Mouse (Mus musculus) lung, postnatal 25 days (tissue): Measurements from ENCODE around the gene Gm14406.
"Not testable (repeated sequence)": the region's sequence is repeated elsewhere in the genome, so short reads cannot be mapped to it uniquely, and the experiment has no call there.

Experiments used
- DNase-seq: peaks from one replicate; pipeline ENCODE4 v3.0.0; 2022; ENCODE audit warnings: low spot score

Gene Gm14406

DNA sequence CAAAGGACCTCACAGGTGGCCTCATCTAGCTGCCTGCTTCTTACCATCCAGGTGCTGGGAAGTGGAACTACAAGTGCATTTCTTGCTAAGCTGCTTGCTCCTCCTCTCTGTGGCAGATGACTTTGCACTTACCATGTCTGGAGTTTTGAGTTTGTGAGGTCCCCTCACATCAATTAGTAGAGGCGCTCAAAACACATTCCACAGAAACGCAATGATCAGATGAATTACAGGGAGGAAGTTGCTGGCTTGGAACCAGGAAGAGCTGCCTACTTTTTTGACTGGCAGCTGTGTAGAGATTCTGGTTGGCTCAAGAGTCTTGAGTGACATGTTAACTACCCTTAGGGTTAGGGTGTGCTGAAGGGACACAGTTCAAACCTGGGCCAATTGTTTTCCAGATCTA, at the start of gene Gm14406:
Gm14406 (minus strand) TSS at position 213 of the 400 bp plus-strand sequence.
- DNase-seq: not testable (repeated sequence)

DNA sequence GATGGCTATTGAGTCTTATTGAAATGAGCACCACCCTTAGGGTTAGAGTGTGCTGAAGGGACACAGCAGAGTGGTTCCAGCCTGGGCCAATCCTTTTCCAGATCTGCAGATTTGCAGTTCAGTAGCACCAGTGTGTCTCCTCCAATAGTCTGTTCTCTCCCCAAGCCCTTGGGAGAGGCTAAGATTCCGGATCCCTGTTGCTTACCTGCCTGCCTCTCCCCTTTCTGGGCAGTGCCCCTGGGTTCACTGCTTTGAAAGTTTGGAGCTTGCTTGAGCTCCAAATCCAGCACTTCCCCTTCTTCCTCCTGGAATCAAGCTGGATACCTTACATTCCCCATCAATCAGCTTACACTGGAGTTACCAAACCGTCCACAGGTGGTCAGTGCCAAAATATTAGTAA, 2.9 kb downstream of the Gm14406 start:
- not testable (repeated sequence) for DNase-seq

DNA sequence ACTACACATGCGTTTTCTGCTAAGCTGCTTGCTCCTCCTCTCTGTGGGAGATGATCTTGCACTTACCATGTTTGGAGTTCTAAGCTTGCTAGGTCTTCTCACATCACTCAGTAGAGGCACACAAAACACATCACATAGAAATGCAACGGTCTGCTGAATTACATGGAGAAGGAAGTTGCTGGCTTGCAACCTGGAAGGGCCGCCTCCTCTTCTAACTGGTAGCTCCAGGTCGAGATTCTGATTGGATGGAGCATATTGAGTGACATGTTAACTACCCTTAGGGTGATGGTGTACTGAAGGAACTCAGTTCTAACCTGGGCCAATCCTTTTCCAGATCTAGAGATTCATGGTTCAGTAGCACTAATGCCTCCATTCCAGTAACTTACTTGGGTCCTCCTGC, 18.6 kb downstream of the Gm14406 start:
- DNase-seq: not testable (repeated sequence)

DNA sequence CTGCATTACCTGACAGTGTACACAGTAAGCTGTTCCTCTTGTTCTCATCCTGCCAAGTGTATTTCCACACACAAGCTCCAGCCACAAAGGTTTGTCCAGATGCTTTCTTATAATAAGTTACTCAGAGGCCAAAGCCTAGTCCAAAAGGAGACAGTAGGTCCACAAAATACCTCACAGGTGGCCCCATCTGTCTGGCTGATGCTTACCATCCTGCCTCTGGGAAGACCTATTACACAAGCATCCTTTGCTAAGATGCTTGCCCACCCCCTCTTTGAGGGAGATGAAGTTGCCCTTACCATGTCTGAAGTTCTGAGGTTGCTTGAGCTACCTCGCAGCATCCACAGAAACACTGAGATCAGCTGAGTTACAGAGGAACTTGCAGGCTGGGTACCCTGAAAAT, 22.7 kb downstream of the Gm14406 start:
- DNase-seq: not testable (repeated sequence)

DNA sequence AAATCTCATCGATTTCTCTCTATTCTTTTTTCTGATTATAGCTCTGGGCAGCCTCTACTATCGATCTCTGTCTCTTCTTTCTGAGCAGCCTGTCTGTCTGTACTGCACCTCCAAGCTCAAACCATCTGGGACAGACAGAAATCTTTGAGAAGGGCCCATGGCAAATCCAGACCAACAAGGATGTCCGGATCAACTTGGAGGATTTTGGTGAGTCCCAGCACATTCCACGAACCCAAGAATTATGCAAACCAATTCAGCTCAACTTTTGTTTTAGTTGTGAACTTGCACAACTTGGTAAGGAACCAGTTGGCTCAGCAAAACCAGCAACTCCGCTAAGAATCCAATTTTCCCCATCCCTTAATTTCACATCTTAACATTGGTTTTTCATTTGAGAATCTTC, 40.3 kb downstream of the Gm14406 start:
- DNase-seq: not testable (repeated sequence)

DNA sequence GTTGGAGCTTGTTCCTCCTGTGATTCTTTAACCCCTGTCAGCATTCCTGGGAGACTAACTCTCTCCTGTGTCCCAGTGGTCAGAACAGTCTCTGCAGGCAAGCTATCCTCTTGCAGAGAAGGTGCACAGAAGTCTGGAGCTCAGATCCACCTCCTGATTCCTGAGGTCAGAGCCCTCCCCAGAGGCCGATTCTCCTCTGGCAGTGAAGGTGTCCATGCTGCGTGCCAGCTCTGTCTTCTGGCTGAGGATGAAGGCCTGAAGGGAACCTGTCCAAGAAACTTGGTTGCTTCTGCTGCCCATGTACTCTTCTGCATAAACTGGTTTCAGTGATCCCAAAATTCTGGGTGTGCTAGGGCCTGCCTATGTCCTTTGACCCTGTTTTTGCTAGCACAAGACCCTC, 40.9 kb downstream of the Gm14406 start:
- not testable (repeated sequence) for DNase-seq

DNA sequence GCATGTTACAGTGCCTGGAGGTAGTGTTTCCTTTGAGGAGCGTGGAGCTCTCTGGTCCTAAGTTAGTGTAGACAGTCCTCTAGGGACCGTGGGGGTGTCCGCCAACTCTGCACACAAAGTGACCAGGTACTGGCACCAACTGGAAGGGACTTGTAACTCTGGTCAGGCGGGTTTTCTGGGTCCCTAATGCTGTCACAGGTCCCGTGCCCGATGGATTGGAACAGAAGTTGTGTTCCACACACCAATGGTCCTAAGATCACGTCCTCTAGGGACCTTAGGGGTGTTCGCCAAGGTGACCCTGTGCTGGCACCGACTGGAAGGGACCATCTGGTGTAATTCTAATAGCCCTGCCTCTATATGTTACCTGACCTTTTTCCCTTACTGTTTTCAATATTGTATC, 42.1 kb downstream of the Gm14406 start:
- no peak for DNase-seq

DNA sequence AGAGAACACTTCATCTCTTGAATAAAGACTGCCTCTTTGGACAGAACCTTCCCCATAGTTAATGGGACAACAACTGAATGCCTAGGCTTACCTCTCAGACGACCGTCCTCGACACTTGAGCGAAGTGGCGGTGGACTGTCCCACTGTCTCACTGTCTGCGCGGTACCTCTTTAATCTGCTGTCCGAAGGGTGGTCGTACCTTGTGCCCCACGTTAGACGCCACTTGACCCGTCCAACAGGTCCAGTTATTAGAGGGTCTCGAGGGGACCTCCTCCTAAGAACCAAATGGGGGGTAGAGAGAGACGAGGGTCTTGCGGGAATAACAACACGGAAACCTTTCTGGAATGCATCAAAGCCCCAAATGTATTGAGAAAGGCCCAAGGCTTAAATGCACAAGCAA, 53.8 kb downstream of the Gm14406 start:
- not testable (repeated sequence) for DNase-seq

DNA sequence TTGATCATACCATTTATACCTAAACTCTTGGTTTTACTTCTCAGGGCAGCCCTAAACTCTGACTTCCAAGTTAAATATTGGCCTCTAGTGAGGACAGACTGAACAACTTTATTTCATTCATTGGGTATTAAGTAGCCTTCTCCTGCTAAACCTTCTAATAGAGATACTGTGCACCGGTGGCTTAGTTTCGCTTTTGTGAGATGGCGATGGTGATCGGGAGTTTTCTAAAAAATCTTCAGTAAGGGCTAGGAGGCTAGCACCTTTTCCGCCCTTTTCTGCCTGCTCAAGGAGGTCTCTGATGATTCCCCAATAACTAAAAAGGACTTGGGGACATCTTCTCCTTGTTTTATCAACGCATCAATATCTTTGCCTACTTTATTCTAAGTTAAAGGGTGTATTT, 54.3 kb downstream of the Gm14406 start:
- DNase-seq: not testable (repeated sequence)

DNA sequence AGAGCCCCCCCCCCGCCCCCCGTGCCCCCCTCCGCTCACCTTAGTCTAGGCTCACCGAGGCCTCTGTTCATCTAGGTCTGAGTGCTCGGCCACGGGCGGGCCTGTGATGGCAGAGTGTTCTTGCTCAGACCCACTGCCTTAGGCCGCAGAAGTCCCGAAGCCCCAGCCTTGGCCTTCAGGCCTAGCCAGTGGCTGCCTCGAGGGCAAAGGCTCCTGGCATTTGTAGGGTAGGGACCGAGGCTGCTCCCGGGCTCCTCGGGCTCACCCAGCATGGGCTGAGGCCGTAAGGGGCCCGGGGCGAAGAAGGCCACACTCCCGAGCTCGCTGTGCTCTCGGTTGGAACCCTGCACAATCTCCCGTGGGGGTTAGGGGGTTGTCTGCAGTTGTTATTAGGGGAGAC, 54.9 kb downstream of the Gm14406 start:
- no peak for DNase-seq

DNA sequence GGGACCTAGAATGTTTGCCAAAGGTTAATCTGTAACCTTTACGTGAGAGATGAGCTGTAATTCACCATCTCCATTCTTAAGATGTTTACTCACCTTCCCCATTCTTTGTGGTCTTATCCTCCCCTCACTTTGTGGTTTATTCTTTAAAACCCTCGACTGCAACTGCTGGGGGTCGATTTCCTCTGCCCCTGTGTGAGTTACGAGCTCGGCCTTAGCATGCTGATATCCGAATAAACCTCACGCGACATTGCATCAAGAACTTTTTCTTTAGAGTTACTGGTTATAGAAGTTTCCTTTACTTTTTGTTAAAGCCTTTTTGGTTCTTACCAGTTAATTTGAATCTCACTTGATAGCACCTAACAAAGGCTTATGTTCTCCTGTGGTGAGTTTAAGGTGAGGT, 58.0 kb downstream of the Gm14406 start:
- no peak for DNase-seq
